9 mouse cellular contexts compared by ENCODE assay signal in the genomic region with DNA sequence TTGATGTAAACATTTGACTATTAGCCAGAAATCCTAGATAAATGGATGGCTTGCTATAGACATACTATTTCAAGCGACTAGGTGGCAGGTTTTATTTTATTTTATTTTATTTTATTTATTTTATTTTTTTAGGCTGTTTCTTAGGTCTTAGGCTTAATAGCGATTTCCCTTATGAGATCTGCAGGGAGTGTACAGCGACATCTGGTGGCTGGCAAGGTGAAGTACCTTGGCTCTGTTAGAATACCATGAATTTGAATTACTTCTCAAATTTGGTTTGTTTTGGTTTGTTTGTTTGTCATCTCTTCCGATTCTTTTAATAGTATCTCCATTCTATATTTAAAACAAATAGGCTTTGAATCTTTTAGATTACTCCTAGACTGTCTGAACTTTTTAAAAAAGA. TPM values are rescaled to one million over a fixed set of nuclear protein-coding genes. Genes with fewer than 3 reads are reported as not detected.
DNase-seq lines count a peak whose midpoint lies in the region; ATAC-seq and TF ChIP-seq lines count a peak whose summit lies in the region.
"Had no signal": no experiment of that assay in that cellular context is flagged by ENCODE, and none has a peak within 500 bp of the region (broad histone marks: within the 10 kb centered on the region; RNA-seq: fewer than 3 reads in every experiment).

No protein-coding gene starts in this region.

- no peak overlapping the region for H3K27ac ChIP-seq in layer of hippocampus, adult 2 months
- H3K27ac ChIP-seq in cortical plate, adult 2 months (ENCODE audit: insufficient read depth, low read length), result no peak overlapping the region
- H3K27ac ChIP-seq: heart, embryonic 15.5 days had no signal

- H3K4me1 ChIP-seq in cortical plate, adult 2 months (ENCODE audit: control insufficient read depth, insufficient read depth, low read length), result peaks cover 2% of the 10 kb centered on the region; the same call in 1 of the 2 replicates

- no peak for ATAC-seq in erythroid progenitor cell, adult 5-6 weeks (replicated peaks; ENCODE audit: low FRiP score, poor library complexity, severe bottlenecking)

- DNase-seq in cerebellum, adult 9-10 months, result peak; percentile 11
- DNase-seq in cerebellum, adult 11 months, result no peak
- peak; percentile 27 to 60 for DNase-seq in layer of hippocampus, adult 2 months (ENCODE audit: low spot score in 2 of 2)
- DNase-seq in layer of hippocampus, adult 9-10 months (ENCODE audit: low spot score), result no peak
- DNase-seq in CD8-positive naive resting alpha-beta T cell, adult 2 months (ENCODE audit: low read depth in 2 of 2, low spot score in 2 of 2), result peak; percentile 34 to 56
- DNase-seq in lung, postnatal 10 days, result peak; percentile 47

- H3K4me3 ChIP-seq in layer of hippocampus, adult 2 months, result no peak overlapping the region
- H3K4me3 ChIP-seq in cortical plate, adult 2 months (ENCODE audit: insufficient read depth, low read length), result no peak overlapping the region
- H3K4me3 ChIP-seq: heart, embryonic 15.5 days had no signal

- no peak for TF ChIP-seq POLR2A in cortical plate, adult 2 months (IDR thresholded peaks at IDR 0.05; ENCODE audit: extremely low read depth, insufficient read depth, low read length)

- peak; percentile 100; the same call in 1 of the 2 replicates for TF ChIP-seq CTCF in layer of hippocampus, adult 2 months (conservative IDR thresholded peaks at IDR 0.05)
- peak; percentile 79 for TF ChIP-seq CTCF in cortical plate, adult 2 months (IDR thresholded peaks at IDR 0.05; ENCODE audit: extremely low read depth, insufficient read depth, low read length)

RNA-seq across cellular contexts. Expression of a gene that starts 23.9 kb away (rescaled TPM):
- total RNA-seq in layer of hippocampus, adult 2 months (2021), result not detected
- polyA plus RNA-seq in cortical plate, adult 2 months (2012; rRNA removed), result not detected in 2 replicates
- not detected in 2 replicates for total RNA-seq in erythroid progenitor cell, adult 5-6 weeks (2015; ENCODE audit: low replicate concordance)
- total RNA-seq in erythroid progenitor cell, adult 5-6 weeks (2017; ENCODE audit: low replicate concordance), result not detected in 2 replicates

RNA-seq across cellular contexts. Expression of a gene that starts 45.5 kb away (rescaled TPM):
- total RNA-seq in layer of hippocampus, adult 2 months (2021), result not detected
- polyA plus RNA-seq in cortical plate, adult 2 months (2012; rRNA removed), result 0.06 TPM in 1 of 2 replicates, not detected in the other
- not detected in 2 replicates for total RNA-seq in erythroid progenitor cell, adult 5-6 weeks (2015; ENCODE audit: low replicate concordance)
- not detected in 2 replicates for total RNA-seq in erythroid progenitor cell, adult 5-6 weeks (2017; ENCODE audit: low replicate concordance)

Comparison
In these comparisons a context has a peak if more than half of its experiments do, and no peak if none do; other contexts are left out.
1. DNase-seq: peak in cerebellum, adult 9-10 months (single experiment), layer of hippocampus, adult 2 months (2 of 2), CD8-positive naive resting alpha-beta T cell, adult 2 months (2 of 2) and lung, postnatal 10 days (single experiment); none in cerebellum, adult 11 months (single experiment) and layer of hippocampus, adult 9-10 months (single experiment).